Mouse (Mus musculus) embryonic fibroblast, embryonic 13.5 days (primary cell): Measurements from ENCODE around the gene Olfr464. TPM values are rescaled to one million over a fixed set of nuclear protein-coding genes. Genes with fewer than 3 reads are reported as not detected.
"Not testable (repeated sequence)": the region's sequence is repeated elsewhere in the genome, so short reads cannot be mapped to it uniquely, and the experiment has no call there.

Experiments
- H3K27ac ChIP-seq: 2 replicates; pipeline ENCODE4 v1.5.1; 2012; ENCODE audit warnings: low read length, control low read depth, inconsistent platforms; ENCODE audit not compliant: insufficient read depth
- H3K4me1 ChIP-seq: 2 replicates; pipeline ENCODE4 v1.6.1; 2011; ENCODE audit warnings: low read length; ENCODE audit not compliant: control insufficient read depth, insufficient read depth
- H3K4me3 ChIP-seq: 2 replicates; pipeline ENCODE4 v1.5.1; 2011; ENCODE audit warnings: mild to moderate bottlenecking, control low read depth, low read length; ENCODE audit not compliant: insufficient read depth
- CTCF ChIP-seq: IDR thresholded peaks from 2 replicates; pipeline ENCODE4 v1.5.1; 2011; ENCODE audit warnings: mild to moderate bottlenecking, control low read depth, low read length, moderate library complexity, borderline replicate concordance; ENCODE audit not compliant: insufficient read depth
- POLR2A ChIP-seq: IDR thresholded peaks from 2 replicates; pipeline ENCODE4 v1.6.1; 2011; ENCODE audit warnings: low read depth, mild to moderate bottlenecking, control low read depth, low read length, moderate library complexity
- polyA plus RNA-seq: library from polyadenylated mRNA; stranded (reverse); fragments of >200 nt; gene quantifications from 2 replicates; pipeline ENCODE4 v1.2.4, GENCODE M21; 2011; ENCODE audit warnings: low read depth; ENCODE audit not compliant: missing spikeins, insufficient read length

Gene Olfr464
- polyA plus RNA-seq, 1 experiment: not detected

- Histone ChIP-seq H3K27ac (no peak overlapping the region), H3K4me3 (no peak overlapping the region), H3K4me1 (no peaks in the 10 kb centered on the region)
- no peak for TF ChIP-seq POLR2A
- no peak for TF ChIP-seq CTCF
Observed at GRCm38 (mm10) chr11:87871766-87872165, 49.0 kb downstream of the Olfr464 start.

DNA sequence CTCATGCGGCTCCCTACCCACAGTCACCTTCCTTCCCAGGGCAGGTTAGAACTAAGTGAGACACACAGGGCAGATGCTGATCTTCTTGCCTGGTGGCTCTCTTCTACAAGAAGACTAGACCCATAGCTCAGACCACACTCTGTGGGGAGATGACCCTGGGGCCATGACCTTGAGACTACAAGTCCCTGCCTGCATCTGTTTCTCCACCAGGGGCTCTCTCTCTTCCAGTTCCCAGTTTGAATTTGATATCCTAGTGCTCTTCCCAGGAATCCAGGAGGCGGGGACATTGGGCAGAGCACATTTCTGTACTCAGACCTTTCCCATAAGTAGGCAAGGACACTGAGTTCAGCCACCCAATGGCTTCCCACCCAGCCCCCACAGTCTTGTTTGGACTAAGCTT lies 50.7 kb downstream of the Olfr464 start:
- Histone ChIP-seq H3K4me1 (no peaks in the 10 kb centered on the region), H3K4me3 (no peak overlapping the region), H3K27ac (no peak overlapping the region)
- TF ChIP-seq POLR2A (no peak), CTCF (no peak)

- H3K27ac ChIP-seq, H3K4me3 ChIP-seq, H3K4me1 ChIP-seq: not testable (repeated sequence)
Observed at GRCm38 (mm10) chr11:87866891-87867290, 53.9 kb downstream of the Olfr464 start.

Other genes starting within 250 kb of the Olfr464 start
- gene Supt4a, start 183.4 kb downstream of the Olfr464 start, polyA plus RNA-seq: 56.1 and 58.3 TPM in 2 replicates
- 1.2 TPM in 2 replicates for gene Tspoap1, start 160.4 kb downstream of the Olfr464 start, polyA plus RNA-seq
- not detected in 2 replicates for gene Mpo, start 127.4 kb downstream of the Olfr464 start, polyA plus RNA-seq
- not detected in 2 replicates for gene Lpo, start 92.7 kb downstream of the Olfr464 start, polyA plus RNA-seq
- gene Mks1, start 67.8 kb downstream of the Olfr464 start, polyA plus RNA-seq: 4.3 and 7.4 TPM in 2 replicates
- not detected in 2 replicates for gene Epx, start 45.4 kb downstream of the Olfr464 start, polyA plus RNA-seq
- gene Olfr462, start 28.7 kb downstream of the Olfr464 start, polyA plus RNA-seq: not detected in 2 replicates
- gene Olfr463, start 23.6 kb downstream of the Olfr464 start, polyA plus RNA-seq: not detected in 2 replicates
- 113 and 117 TPM in 2 replicates for gene Dynll2, start 66.6 kb upstream of the Olfr464 start, polyA plus RNA-seq
- gene Srsf1, start 126.4 kb upstream of the Olfr464 start, polyA plus RNA-seq: 291 and 361 TPM in 2 replicates
- gene Vezf1, start 147.3 kb upstream of the Olfr464 start, polyA plus RNA-seq: 44.6 and 46.1 TPM in 2 replicates
- 29.6 and 31.8 TPM in 2 replicates for gene Cuedc1, start 177.1 kb upstream of the Olfr464 start, polyA plus RNA-seq